Mouse (Mus musculus) urinary bladder, postnatal 10 days (tissue): ENCODE measurements around the gene Olfr1195.
"Not testable (repeated sequence)": the region's sequence is repeated elsewhere in the genome, so short reads cannot be mapped to it uniquely, and the experiment has no call there.

Experiments used
- DNase-seq: peaks from one replicate; pipeline ENCODE4 v3.0.0; 2022; ENCODE audit warnings: low spot score

The Olfr1195 gene

DNA sequence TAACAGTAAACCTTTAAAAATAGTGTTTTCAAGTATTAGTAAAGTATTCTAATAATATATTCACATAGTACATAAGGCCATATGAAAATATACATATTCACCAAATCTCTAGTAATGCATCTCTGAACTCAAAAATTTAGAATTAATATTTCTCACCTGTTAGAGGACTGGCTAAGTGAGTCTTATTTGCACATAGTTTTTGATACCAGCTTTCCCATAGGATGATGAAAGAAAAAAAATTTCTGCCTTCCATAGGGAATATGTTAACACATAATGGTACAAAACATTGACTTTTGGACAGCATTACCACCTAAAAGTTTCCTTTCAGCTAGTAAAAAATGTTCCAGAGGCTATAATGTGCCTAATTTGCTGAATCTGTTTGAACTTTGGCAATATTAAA lies at the start of gene Olfr1195:
Gene Olfr1195, minus strand, starts transcription at position 101 of the 400 bp plus-strand sequence.
- no peak for DNase-seq

DNA sequence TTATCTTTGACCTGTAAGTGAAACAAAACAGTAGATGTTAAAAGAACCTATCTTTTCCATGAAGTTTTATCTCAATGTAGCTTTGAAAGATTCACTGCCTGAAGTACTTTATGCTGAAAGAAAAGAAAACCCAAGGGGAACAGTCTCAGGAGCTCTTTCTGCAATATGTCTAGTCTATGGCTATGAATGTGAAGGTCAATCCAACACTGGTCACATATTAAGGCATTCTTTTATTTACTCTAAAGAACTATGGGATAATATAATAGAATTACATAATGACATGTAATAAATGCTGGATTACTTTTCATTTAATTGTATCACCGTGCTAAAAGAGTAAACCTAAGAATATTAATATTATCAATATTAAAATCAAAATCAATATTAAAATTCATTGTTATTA lies 43.3 kb upstream of the Olfr1195 start, which contains the start of gene Olfr1197:
Gene Olfr1197, minus strand, starts transcription at position 101 of the 400 bp plus-strand sequence.
- DNase-seq, result no peak

DNA sequence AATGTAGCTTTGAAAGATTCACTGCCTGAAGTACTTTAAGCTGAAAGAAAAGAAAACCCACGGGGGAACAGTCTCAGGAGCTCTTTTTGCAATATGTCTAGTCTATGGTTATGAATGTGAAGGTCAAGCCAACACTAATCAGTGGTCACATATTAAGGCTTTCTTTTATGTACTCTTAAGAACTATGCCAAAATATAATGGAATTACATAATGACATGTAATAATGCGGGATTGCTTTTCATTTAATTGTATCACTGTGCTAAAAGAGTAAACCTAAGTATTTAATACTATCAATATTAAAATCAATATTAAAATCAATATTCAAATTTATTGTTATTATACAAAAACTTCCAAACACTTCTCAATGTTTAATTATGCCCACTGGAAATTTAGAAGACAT lies 15.5 kb upstream of the Olfr1195 start, which contains the start of gene Olfr1196:
Gene Olfr1196, minus strand, starts transcription at position 101 of the 400 bp plus-strand sequence.
- DNase-seq, result no peak

DNA sequence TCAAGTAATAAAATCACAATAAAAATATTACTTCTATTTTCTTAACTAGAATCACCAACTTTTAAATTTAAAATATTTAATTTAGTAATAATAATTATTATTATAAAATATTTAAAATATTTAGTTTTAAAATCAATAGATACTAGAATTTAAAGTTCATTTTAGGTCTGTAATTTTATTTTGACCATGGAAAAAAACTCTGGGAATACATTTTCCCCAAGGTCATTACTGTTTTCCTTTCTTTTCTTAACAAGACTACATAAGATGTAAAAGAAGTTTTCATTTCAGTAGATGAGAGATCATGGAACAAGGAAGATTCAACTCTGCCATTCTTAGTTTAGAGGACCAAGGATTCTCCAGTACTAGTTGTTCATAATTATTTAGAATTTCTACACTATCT lies 13.7 kb downstream of the Olfr1195 start, which contains the start of gene Olfr1193:
Gene Olfr1193, plus strand, starts transcription at position 301 of the 400 bp plus-strand sequence.
- not testable (repeated sequence) for DNase-seq

DNA sequence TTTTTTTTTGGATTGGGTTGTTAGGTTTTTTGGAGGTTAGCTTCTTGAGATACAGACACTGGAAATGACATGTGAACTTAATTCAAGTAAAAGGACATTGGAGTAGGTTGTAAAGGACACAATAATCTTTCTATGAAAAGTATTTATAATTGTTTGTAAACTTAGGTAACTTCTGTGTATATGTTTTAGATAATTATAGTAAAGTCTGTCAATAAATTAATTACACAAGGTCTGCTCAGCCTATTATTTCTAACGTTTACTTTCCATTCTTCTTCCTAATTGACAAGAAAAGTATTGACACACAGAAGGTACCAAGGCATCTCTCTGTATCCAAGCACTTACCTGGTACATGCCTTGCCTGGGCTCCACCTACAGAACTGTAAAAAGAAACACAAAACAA lies 40.8 kb downstream of the Olfr1195 start, which contains the start of gene Olfr1192-ps1:
Gene Olfr1192-ps1, plus strand, starts transcription at position 301 of the 400 bp plus-strand sequence.
- DNase-seq, result no peak

DNA sequence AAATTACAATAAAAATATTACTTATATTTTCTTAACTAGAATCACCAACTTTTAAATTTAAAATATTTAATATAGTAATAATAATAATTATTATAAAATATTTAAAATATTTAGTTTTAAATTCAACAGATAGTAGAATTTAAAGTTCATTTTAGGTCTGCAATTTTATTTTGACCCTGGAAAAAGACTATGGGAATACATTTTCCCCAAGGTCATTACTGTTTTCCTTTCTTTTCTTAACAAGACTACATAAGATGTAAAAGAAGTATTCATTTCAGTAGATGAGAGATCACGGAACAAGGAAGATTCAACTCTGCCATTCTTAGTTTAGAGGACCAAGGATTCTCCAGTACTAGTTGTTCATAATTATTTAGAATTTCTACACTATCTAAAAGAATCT lies 48.7 kb downstream of the Olfr1195 start, which contains the start of gene Olfr1191-ps1:
Gene Olfr1191-ps1, plus strand, starts transcription at position 301 of the 400 bp plus-strand sequence.
- not testable (repeated sequence) for DNase-seq
